Mouse (Mus musculus): ENCODE results near the gene Tff1.

- TF ChIP-seq PAX5 (IDR thresholded peaks at IDR 0.05; ENCODE audit: low read length) (no peak), HCFC1 (IDR thresholded peaks at IDR 0.05; ENCODE audit: low read depth, low read length) (no peak), USF1 (IDR thresholded peaks at IDR 0.05; ENCODE audit: low read depth, low read length) (no peak), ZC3H11A (IDR thresholded peaks at IDR 0.05; ENCODE audit: low read depth, low read length) (no peak), JUND (conservative IDR thresholded peaks at IDR 0.05; ENCODE audit: low read depth, low read length) (no peak), CTCF (conservative IDR thresholded peaks at IDR 0.05 in 1 of 2, IDR thresholded peaks at IDR 0.05 in 1 of 2; ENCODE audit: low read depth in 2 of 2, low read length in 2 of 2) (no peak), POLR2A (IDR thresholded peaks at IDR 0.05; ENCODE audit: low read depth, low read length) (no peak), KAT2A (IDR thresholded peaks at IDR 0.05; ENCODE audit: insufficient replicate concordance, low read length) (no peak), NRF1 (IDR thresholded peaks at IDR 0.05; ENCODE audit: low read depth, low read length) (no peak), UBTF (IDR thresholded peaks at IDR 0.05; ENCODE audit: low read depth, low read length) (no peak)
Observed at GRCm38 (mm10) chr17:31196283-31196682, 31.2 kb upstream of the Tff1 start.
